Mouse (Mus musculus): Measurements from ENCODE around the gene Tsga13. TPM values are rescaled to one million over a fixed set of nuclear protein-coding genes. Genes with fewer than 3 reads are reported as not detected.

Tsga13 gene
- total RNA-seq, 2 experiments from 2014 or later = 0.30 TPM; not detected in 1

DNA sequence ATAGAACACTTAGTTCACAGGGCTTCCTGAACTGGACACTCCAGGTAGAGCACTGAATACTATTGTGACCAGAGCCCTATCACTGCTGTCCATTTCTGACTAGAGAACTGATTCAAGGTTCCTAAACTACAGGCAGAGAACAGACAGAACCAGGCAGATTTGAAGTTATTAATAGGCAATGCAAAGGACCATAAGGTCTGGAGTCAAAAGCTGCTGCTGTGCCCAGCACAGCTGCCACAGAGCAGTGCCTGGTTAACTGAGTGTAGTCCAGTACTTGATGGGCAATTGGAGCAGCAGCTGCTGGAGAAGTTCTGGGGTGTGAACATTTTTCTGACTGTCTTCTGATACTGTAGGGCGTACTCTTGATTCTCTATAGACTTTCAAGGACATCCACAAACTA lies 48.9 kb downstream of the Tsga13 start:
- intact Hi-C loops (cut with DNase I) = no loop called here
- no peak for DNase-seq

DNA sequence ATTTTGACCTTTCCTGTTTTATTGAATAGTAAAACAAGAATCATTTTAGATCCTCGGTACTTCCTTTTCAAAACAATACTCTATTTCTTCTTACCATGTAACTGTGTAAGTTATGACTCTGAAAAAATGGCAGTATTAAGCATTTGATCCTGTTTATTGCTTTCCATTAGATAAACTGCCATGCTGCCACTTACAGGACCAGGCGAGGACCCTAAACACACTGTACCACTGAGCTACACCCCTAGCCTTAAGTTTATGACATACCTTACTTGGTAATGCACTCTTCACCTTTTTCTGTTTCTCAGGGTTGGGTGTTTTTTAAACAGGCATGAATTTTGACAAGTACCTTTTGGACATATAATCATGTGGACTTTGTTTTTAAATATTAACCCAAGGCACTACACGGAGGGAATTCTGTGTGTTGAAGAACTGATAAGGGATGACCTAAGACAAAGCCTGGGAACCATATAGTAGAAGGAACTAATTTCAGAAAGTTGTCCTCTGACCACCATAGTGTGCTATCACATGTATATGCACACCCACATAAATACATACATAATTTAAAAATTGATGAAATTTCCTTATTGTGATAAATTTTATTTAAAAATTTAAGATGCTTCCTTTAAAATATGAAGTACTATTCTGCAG lies 50.2 kb downstream of the Tsga13 start:
- DNase-seq = no peak
- intact Hi-C loops (cut with DNase I) = no loop called here

GRCm38 (mm10) chr6:30855956-30856355 lies 59.4 kb downstream of the Tsga13 start:
- no peak for DNase-seq
- intact Hi-C loops (cut with DNase I) = no loop called here

DNA sequence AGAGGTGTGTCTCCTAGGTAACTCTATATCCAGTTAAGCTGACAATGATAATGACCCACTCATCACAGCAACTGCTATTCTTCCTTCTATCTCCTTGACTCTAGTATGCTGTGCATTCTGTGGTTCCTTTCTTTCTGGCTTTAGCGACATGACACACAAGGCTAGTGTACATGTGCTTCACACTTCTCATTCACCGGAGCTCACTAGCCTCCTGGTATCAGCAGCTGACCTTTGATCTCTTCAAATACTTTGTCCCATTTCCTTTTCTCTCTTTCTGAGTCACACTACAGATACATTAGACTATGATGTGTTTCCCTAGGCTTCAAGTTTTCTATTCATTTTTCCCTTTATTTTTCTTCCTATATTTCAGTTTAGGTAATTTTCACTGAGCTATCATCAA lies 60.2 kb downstream of the Tsga13 start:
- intact Hi-C loops (cut with DNase I) = no loop called here

DNA sequence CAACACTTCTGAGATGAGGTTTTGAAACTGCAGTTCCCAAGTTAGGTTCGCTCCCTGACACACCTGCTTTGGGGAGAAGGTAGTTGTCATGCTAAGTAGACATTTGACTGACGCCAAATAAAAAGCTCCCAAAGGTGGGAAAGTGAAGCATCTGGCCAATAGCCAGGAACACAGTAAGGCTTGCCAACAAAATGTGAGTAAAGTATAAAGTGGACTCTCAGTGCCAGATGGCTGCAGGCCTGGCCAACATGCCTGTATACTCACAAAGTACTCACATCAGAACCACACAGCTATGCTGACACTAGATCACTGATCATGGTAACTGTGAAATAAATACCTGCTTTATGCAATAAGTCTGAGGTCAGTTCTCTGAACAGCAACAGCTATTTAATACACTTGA lies 65.6 kb downstream of the Tsga13 start:
- intact Hi-C loops (cut with DNase I) = no loop called here
- DNase-seq = peak; percentile 7 to 27

More for the DNA sequence above, 60.2 kb downstream of the Tsga13 start:
- DNase-seq = no peak

Other genes starting within 250 kb of the Tsga13 start
- gene Cep41, start 221.8 kb downstream of the Tsga13 start, total RNA-seq (2021) = 1 to 10 TPM; 2.3 to 4.1 TPM
- gene Mest, start 192.0 kb downstream of the Tsga13 start, total RNA-seq (2021) = 100 to 1,000 TPM; 192 to 215 TPM
- 10 to 100 TPM; 47.3 to 57.2 TPM for gene Copg2, start 18.8 kb downstream of the Tsga13 start, total RNA-seq (2021)
- under 1 TPM; 0.72 to 0.89 TPM for gene Klf14, start 43.5 kb upstream of the Tsga13 start, total RNA-seq (2021)